Mouse (Mus musculus): ENCODE measurements around the gene Med19. TPM values are rescaled to one million over a fixed set of nuclear protein-coding genes. Genes with fewer than 3 reads are reported as not detected.

Gene Med19
- polyA plus RNA-seq, 1 experiment from 2014 or later: 33.3 TPM

DNA sequence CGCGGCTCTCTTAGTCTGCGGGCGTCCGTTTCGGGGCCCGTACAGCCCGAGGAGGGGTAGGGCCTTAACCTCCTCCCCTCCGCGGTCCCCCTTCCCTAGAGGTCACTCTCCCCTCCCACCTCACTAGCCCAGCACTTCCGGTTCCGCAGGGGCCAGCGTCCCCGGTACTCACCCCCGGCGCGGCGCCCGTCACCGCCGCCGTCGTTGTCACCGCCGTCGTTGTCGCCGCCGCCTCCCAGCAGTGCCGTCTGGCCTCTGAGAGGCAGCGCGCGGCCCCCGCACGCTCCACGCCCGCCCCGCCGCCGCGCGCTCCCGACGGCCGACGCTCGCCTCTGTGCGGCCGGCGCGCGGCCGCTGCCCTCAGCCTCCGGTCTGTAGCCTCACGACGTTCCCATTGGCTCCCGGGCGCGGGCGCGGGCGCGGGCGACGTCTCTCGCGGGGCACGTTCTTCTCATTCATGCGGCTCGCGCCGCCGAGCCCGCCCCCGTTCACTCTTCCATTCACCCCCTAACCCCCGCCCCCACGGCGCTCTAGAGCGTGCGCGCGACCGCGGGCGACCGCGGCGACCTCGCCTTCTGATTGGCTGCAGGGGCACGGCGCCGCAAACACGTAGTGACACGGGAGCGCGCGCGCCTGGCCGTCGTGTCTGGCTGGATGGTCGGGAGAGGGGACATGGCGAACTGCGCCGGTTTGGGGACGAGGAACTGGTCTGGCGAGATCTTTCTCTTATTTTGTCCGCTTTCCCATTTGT is 36.8 kb downstream of the Med19 start, which contains the start of gene Zdhhc5:
Gene Zdhhc5 (minus strand): TSS at position 370 of the 751 bp plus-strand sequence.
- Histone ChIP-seq H3K27ac (peak within 1 kb of the TSS; percentile 98), H3K9me3 (replicated peaks; ENCODE audit: low read length) (no peaks in the 10 kb centered on the region), H3K4me1 (replicated peaks; ENCODE audit: insufficient read depth, low read length) (peaks cover 4% of the 10 kb centered on the region; the same call in 1 of the 2 replicates), H3K4me2 (ENCODE audit: low read length) (peak within 1 kb of the TSS; percentile 83), H3K27me3 (ENCODE audit: insufficient read depth, low read length) (no peaks in the 10 kb centered on the region), H3K9ac (ENCODE audit: low read depth, low read length) (peak within 1 kb of the TSS; percentile 94), H3K4me3 (replicated peaks; ENCODE audit: low read depth, low read length) (peak within 1 kb of the TSS; percentile 98), H3K36me3 (ENCODE audit: insufficient read depth, low read length) (0 out of 2 replicates have a peak, but pooled peaks cover 7% of the 10 kb centered on the region)
- TF ChIP-seq CTCF (IDR thresholded peaks at IDR 0.05; ENCODE audit: low read depth): no peak
- DNase-seq (ENCODE audit: low spot score) (peak; percentile 98), ATAC-seq (replicated peaks; ENCODE audit: low FRiP score, low read depth) (peak; percentile 96)
- WGBS: under 1% methylated on average over 88 of the region's 107 CpGs

DNA sequence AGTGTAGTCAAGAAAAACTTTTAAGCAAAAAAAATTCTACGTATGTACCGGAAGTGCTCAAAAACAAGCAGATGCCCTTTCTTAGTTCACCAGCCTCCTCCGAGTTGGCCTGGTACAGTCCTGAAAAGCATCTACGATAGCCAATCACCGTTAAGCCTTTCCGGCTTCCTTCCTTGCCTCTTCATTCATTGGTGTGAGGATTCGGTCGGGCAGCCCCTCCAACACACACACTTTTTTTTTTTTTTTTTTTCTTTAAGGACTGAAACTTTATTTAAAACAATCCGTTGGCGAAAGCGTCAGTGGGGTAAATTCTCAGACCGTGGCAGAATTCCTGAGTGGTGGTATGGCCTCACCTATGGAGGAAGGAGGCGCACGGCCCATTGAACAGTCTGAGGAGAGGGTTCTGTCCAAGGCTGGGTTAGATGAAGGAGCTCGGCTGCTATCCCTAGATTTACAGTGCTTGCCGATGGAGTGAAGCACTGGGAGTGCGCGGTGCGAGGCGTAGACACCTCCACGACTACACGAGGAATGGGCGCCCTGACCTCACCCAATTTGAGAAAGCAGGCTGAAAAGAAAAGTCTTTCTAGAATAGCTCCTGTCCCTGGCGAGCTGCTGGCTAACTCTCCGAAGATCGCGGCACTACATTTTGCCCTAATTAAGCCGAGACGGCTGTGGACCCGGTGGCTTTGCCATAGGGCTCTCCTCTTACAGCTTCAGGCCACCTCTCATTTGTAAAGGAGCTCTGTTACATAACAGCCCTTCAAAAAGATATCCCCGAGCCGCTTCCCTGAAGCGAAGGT is 37.6 kb downstream of the Med19 start:
- H3K4me2 ChIP-seq (ENCODE audit: low read length): peak overlapping the region; percentile 67
- under 1% methylated on average over 33 of the region's 33 CpGs for WGBS
- TF ChIP-seq CTCF (IDR thresholded peaks at IDR 0.05; ENCODE audit: low read depth): no peak
- peak overlapping the region; percentile 98 for H3K4me3 ChIP-seq (replicated peaks; ENCODE audit: low read depth, low read length)
- peak overlapping the region; percentile 48 for H3K9ac ChIP-seq (ENCODE audit: low read depth, low read length)
- 0 out of 2 replicates have a peak, but pooled peaks cover under 1% of the 10 kb centered on the region for H3K36me3 ChIP-seq (ENCODE audit: insufficient read depth, low read length)
- no peaks in the 10 kb centered on the region for H3K9me3 ChIP-seq (replicated peaks; ENCODE audit: low read length)
- H3K27me3 ChIP-seq (ENCODE audit: insufficient read depth, low read length): no peaks in the 10 kb centered on the region
- DNase-seq (ENCODE audit: low spot score): peak; percentile 99
- H3K4me1 ChIP-seq (replicated peaks; ENCODE audit: insufficient read depth, low read length): peaks cover 4% of the 10 kb centered on the region; the same call in 1 of the 2 replicates
- ATAC-seq (replicated peaks; ENCODE audit: low FRiP score, low read depth): peak; percentile 95
- peak overlapping the region; percentile 98 for H3K27ac ChIP-seq

DNA sequence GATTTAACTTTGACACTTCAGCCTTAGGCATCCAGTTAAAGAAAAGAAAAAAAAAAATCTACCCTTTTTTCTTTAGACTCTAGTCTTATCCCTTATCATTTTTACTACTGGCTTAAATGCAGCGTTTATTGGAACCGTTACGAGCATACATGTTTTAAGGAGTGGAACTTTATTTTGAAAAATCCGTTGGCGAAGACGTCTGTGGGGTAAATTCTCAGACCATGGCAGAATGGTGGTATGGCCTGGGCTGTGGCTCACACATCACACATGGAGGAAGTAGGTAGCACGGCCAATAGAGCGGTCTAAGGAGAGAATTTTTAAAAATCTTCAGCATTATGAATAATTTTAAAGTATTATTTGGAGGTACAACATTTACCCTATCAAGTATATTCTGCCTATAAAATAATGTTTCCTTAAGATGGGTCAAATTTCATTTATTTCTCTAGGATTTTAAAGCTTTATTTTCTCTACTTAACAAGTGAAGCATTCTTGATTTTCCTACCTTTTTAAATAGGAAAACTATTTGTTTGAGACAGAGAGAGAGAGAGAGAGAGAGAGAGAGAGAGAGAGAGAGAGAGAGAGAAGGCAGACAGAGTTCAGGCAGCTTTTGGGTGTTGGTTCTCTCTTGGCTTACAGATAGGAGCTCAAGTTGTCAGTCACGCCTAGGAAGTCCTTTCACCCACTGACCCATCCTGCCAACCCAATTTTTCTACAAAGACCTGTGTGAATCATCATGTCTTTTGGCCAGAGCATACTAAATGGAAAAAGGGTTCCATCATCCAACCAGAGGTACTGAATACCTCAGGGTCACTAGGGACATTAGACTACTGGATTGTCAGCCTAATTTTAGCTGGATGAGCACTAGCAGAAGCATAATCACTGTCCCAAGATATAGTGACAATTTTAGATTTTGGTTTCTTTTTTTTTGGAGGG is 38.5 kb downstream of the Med19 start:
- DNase-seq (ENCODE audit: low spot score) (no peak), ATAC-seq (replicated peaks; ENCODE audit: low FRiP score, low read depth) (no peak)
- peak overlapping the region; percentile 98 for H3K27ac ChIP-seq
- H3K36me3 ChIP-seq (ENCODE audit: insufficient read depth, low read length): no peaks in the 10 kb centered on the region
- 27% methylated on average over 9 of the region's 9 CpGs for WGBS
- peak overlapping the region; percentile 98 for H3K4me3 ChIP-seq (replicated peaks; ENCODE audit: low read depth, low read length)
- no peaks in the 10 kb centered on the region for H3K27me3 ChIP-seq (ENCODE audit: insufficient read depth, low read length)
- H3K4me2 ChIP-seq (ENCODE audit: low read length): peak overlapping the region; percentile 67
- peaks cover 4% of the 10 kb centered on the region; the same call in 1 of the 2 replicates for H3K4me1 ChIP-seq (replicated peaks; ENCODE audit: insufficient read depth, low read length)
- no peaks in the 10 kb centered on the region for H3K9me3 ChIP-seq (replicated peaks; ENCODE audit: low read length)
- TF ChIP-seq CTCF (IDR thresholded peaks at IDR 0.05; ENCODE audit: low read depth): no peak
- H3K9ac ChIP-seq (ENCODE audit: low read depth, low read length): peak overlapping the region; percentile 48

DNA sequence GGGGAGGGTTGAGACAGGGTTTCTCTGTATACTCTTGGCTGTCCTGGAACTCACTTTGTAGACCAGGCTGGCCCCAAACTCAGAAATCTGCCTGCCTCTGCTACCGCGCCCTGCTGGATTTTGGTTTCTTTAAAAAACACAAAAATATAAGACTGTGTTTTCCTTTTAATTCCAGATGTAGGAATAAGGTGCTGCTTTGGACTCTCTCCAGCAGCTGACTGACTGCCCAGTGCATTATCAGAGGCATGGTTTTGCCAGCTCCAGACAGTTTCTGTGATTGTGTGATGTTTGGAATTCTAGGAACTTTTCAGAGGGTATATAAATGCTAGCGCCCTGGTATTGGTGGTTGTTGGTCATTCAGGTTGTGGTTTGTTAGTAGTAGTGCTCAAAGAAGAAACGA is 39.2 kb downstream of the Med19 start:
- Histone ChIP-seq H3K27ac (no peak overlapping the region), H3K36me3 (ENCODE audit: insufficient read depth, low read length) (peaks cover 4% of the 10 kb centered on the region; the same call in 1 of the 2 replicates), H3K4me2 (ENCODE audit: low read length) (no peak overlapping the region), H3K27me3 (ENCODE audit: insufficient read depth, low read length) (no peaks in the 10 kb centered on the region), H3K4me3 (replicated peaks; ENCODE audit: low read depth, low read length) (no peak overlapping the region), H3K4me1 (replicated peaks; ENCODE audit: insufficient read depth, low read length) (peaks cover 4% of the 10 kb centered on the region; the same call in 1 of the 2 replicates), H3K9ac (ENCODE audit: low read depth, low read length) (no peak overlapping the region), H3K9me3 (replicated peaks; ENCODE audit: low read length) (no peaks in the 10 kb centered on the region)
- 98% methylated on average over 4 of the region's 4 CpGs for WGBS
- ATAC-seq (replicated peaks; ENCODE audit: low FRiP score, low read depth) (no peak), DNase-seq (ENCODE audit: low spot score) (no peak)
- TF ChIP-seq CTCF (IDR thresholded peaks at IDR 0.05; ENCODE audit: low read depth): no peak

DNA sequence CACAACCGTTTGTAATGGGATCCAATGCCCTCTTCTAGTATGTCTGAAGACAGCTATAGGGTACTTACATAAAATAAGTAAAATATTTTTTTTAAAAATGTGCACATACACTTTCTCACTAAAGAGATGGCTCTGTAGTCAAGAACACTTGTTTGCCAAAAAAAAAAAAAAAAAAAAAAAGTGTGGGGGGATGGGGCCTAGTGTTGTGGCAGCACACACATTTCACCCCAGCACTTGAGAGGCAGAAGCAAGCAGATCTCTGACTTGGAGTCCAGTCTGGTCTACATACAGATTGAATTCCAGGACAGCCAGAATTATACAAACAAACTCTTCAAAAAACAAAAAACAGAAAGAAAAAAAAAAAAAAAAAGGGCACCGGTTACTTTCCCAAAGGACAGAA is 42.5 kb downstream of the Med19 start:
- H3K27me3 ChIP-seq (ENCODE audit: insufficient read depth, low read length): no peaks in the 10 kb centered on the region
- WGBS: 87% methylated on average over 2 of the region's 2 CpGs
- no peak overlapping the region for H3K4me2 ChIP-seq (ENCODE audit: low read length)
- H3K9me3 ChIP-seq (replicated peaks; ENCODE audit: low read length): no peaks in the 10 kb centered on the region
- H3K4me3 ChIP-seq (replicated peaks; ENCODE audit: low read depth, low read length): no peak overlapping the region
- DNase-seq (ENCODE audit: low spot score): no peak
- H3K9ac ChIP-seq (ENCODE audit: low read depth, low read length): no peak overlapping the region
- no peak for ATAC-seq (replicated peaks; ENCODE audit: low FRiP score, low read depth)
- no peak overlapping the region for H3K27ac ChIP-seq
- TF ChIP-seq CTCF (IDR thresholded peaks at IDR 0.05; ENCODE audit: low read depth): no peak
- peaks cover 16% of the 10 kb centered on the region for H3K36me3 ChIP-seq (ENCODE audit: insufficient read depth, low read length)
- no peaks in the 10 kb centered on the region for H3K4me1 ChIP-seq (replicated peaks; ENCODE audit: insufficient read depth, low read length)

Measured in kidney, postnatal 0 days (tissue).